Mouse (Mus musculus) kidney, embryonic 15.5 days (tissue): ENCODE measurements around the gene Astn2. TPM values are rescaled to one million over a fixed set of nuclear protein-coding genes. Genes with fewer than 3 reads are reported as not detected.
A peak's percentile ranks its signal among the peaks of the same experiment; 100 is the strongest.

ENCODE experiments used
- ATAC-seq: fragments of 200-750 bp; cut with Nextera tagmentation; replicated peaks from 2 replicates; pipeline ENCODE4 v1.8.0; 2017; ENCODE audit warnings: moderate TSS enrichment; ENCODE audit not compliant: low FRiP score
- H3K27ac ChIP-seq: fragments of 300-500 bp; sonication (generic); 2 replicates; pipeline ENCODE4 v1.5.1; 2015; ENCODE audit warnings: mild to moderate bottlenecking, inconsistent platforms
- H3K27me3 ChIP-seq: fragments of 300-500 bp; sonication (generic); 2 replicates; pipeline ENCODE4 v1.6.1; 2015; ENCODE audit warnings: inconsistent platforms
- H3K36me3 ChIP-seq: fragments of 300-500 bp; sonication (generic); 2 replicates; pipeline ENCODE4 v1.6.1; 2015; ENCODE audit warnings: inconsistent platforms
- H3K4me1 ChIP-seq: fragments of 300-500 bp; sonication (generic); 2 replicates; pipeline ENCODE4 v1.6.1; 2015; ENCODE audit warnings: inconsistent platforms
- H3K4me2 ChIP-seq: fragments of 300-500 bp; sonication (generic); 2 replicates; pipeline ENCODE4 v1.6.1; 2015; ENCODE audit warnings: moderate library complexity, mild to moderate bottlenecking, inconsistent platforms
- H3K4me3 ChIP-seq: fragments of 300-500 bp; sonication (generic); replicated peaks from 2 replicates; pipeline ENCODE4 v1.5.1; 2015; ENCODE audit warnings: mild to moderate bottlenecking, inconsistent platforms
- H3K9ac ChIP-seq: fragments of 300-500 bp; sonication (generic); 2 replicates; pipeline ENCODE4 v1.6.1; 2015; ENCODE audit warnings: mild to moderate bottlenecking, inconsistent platforms
- H3K9me3 ChIP-seq: fragments of 300-500 bp; sonication (generic); replicated peaks from 2 replicates; pipeline ENCODE4 v1.6.1; 2016; ENCODE audit warnings: inconsistent platforms
- WGBS: fragments of 180-500 bp; shearing (Covaris S2); methylation state at CpG from one replicate; pipeline ENCODE4 v1.1.7; 2015; ENCODE audit warnings: mixed read lengths; 5-methylcytosine and 5-hydroxymethylcytosine counted together
- polyA plus RNA-seq: library from polyadenylated mRNA; unstranded; fragments of >200 nt; fragmentation: Nextera tagmentation; extraction: Ambion mirVana; gene quantifications from 2 replicates; pipeline ENCODE4 v1.2.1, GENCODE M21; 2015

Gene Astn2
- polyA plus RNA-seq, 1 experiment from 2014 or later: 0.70 TPM

DNA sequence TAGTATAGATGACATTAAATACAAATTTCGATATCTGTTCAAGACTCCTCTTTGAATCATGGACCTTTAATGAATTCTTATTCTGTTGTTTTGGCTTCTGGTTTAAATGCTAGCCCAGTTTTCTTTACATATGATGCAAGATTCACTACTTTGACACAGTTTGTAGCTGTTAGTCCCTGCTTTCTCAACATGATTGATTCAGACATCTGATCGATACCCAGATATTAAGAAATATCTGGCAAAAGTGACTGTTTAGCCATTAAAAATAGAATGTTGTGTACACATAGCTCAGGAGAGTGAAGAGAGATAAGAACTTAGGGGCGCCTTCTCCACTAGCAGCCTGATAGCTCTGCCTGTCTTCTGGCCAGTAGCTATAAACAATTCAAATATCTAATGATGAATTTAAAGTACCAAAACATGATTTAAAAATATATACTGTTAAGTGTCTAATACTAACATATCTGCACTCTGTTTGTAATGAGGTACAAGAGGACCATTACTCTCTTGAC lies 457.2 kb downstream of the Astn2 start:
- Histone ChIP-seq H3K4me2 (no peak overlapping the region), H3K9me3 (no peaks in the 10 kb centered on the region), H3K4me3 (no peak overlapping the region), H3K9ac (no peak overlapping the region), H3K27ac (no peak overlapping the region), H3K27me3 (no peaks in the 10 kb centered on the region), H3K4me1 (no peaks in the 10 kb centered on the region), H3K36me3 (no peaks in the 10 kb centered on the region)
- ATAC-seq: no peak
- 80% methylated on average over 3 of the region's 3 CpGs for WGBS

DNA sequence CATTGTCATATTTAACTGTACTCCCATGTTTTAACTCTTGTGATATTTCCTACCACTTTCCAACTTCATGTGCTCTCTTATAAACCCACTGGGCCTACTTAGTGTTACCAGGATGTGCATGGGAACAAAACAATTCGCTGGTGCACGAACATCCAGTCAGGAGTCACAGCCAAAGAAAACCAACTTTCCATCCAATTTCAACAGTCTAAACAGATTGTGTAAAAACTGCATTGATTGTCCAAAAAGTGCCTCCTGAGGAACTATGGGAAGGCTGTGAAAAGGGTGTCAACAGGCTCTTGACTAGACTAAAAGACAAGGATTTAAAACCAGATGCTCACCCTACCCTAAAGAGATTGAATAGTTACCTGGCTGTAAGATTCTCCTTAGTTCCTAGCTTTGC lies 458.4 kb downstream of the Astn2 start:
- Histone ChIP-seq H3K4me1 (no peaks in the 10 kb centered on the region), H3K27me3 (no peaks in the 10 kb centered on the region), H3K9me3 (no peaks in the 10 kb centered on the region), H3K9ac (no peak overlapping the region), H3K36me3 (no peaks in the 10 kb centered on the region), H3K27ac (no peak overlapping the region), H3K4me3 (no peak overlapping the region), H3K4me2 (no peak overlapping the region)
- 76% methylated on average over 2 of the region's 2 CpGs for whole genome bisulfite sequencing
- no peak for ATAC-seq

DNA sequence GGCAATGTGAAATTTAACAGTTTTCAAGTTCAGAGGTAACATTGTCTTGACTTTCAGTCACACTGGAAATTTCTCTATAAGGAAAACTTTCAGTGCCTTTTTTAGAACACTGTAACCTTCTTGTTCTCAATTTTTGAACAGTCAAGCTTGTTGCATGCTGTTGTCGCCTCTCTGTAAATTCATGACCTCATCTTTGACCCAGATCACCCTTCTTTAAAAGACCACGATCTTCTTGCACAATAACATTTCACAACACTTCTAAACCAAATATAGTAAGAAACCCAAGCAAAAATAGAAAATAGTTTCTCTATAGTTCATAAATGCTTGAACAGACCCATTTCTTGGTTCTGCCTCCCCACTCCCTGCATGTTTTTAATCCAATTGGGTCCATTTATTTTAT lies 473.5 kb downstream of the Astn2 start:
- no peak for ATAC-seq
- no peaks in the 10 kb centered on the region for H3K36me3 ChIP-seq
- no peaks in the 10 kb centered on the region for H3K27me3 ChIP-seq
- no peak overlapping the region for H3K4me3 ChIP-seq
- H3K4me1 ChIP-seq: no peaks in the 10 kb centered on the region
- WGBS: 73% methylated on average over 2 of the region's 2 CpGs
- no peak overlapping the region for H3K9ac ChIP-seq
- no peak overlapping the region for H3K4me2 ChIP-seq
- no peak overlapping the region for H3K27ac ChIP-seq
- H3K9me3 ChIP-seq: no peaks in the 10 kb centered on the region

DNA sequence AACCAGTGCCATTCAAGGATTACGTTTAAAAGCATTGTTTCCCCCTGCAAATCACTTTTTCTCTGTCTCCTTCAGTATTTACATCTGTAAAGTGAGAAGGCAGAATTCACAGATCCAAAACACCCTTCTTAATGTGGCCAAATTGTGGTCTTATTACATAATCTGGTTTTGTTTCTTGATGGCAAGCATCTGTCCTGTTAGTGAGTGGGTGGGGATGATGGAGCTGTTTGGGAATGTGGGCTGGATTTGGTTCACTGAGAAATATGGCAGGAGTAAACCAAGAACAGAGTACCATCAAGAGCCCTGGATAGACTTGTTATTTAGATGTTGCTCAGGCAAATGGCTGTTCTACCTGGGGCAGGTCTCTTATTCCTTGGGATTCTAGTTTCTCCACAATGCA lies 484.1 kb downstream of the Astn2 start:
- Histone ChIP-seq H3K4me3 (no peak overlapping the region), H3K27ac (no peak overlapping the region), H3K9me3 (no peaks in the 10 kb centered on the region), H3K4me2 (no peak overlapping the region), H3K9ac (no peak overlapping the region), H3K36me3 (no peaks in the 10 kb centered on the region), H3K27me3 (no peaks in the 10 kb centered on the region), H3K4me1 (no peaks in the 10 kb centered on the region)
- ATAC-seq: no peak
- 40% methylated on average over 1 of the region's 1 CpGs for WGBS

DNA sequence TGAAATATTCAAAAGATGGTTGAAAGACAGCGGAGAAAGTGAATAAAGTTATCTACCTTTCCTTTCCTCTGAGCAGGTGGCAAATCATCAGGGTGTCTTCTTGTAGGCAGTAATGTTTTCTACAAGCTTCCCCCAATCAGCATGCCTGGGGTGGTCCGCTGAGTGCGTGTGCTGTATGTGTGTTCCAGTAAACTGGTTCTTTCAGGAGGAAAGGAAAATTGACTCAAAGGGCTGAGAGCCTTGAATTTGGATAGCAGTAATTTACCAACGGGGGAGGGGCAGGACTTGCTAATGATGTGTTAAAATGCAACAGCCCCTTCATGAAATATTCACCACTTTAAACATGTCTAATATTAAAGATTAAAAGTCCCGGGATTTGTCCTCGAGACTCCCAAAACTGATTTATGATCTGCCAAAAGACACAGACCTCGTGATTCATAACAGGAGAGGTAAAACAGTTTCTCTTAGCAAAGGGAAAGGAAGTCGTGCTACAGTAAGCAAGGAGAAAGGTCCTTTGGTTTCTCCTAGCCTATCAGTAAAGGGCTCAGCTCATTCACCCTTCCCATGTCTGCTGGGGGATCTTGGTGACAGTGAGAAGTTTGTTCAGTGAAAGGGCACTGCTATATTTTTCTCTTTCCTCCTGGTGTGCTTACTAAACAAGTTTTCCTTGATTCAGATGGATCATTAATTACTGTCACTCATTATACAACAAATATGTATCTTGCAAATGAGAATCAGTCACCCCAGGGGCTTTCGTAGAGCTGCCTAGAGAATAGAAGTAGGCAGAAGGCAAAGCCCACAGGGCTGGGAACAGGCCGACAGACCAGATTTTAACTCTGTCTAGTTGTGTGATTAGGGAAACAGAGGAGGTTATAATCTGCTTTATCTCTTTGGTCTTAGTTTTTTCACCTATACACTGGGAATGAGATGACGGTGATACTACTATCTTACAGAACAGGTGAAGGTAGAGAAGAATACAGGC lies 488.1 kb downstream of the Astn2 start:
- ATAC-seq: peak; percentile 79
- no peaks in the 10 kb centered on the region for H3K27me3 ChIP-seq
- H3K4me2 ChIP-seq: no peak overlapping the region
- no peaks in the 10 kb centered on the region for H3K4me1 ChIP-seq
- 46% methylated on average over 11 of the region's 11 CpGs for WGBS
- no peaks in the 10 kb centered on the region for H3K9me3 ChIP-seq
- H3K9ac ChIP-seq: no peak overlapping the region
- H3K36me3 ChIP-seq: no peaks in the 10 kb centered on the region
- no peak overlapping the region for H3K4me3 ChIP-seq
- H3K27ac ChIP-seq: 0 out of 2 replicates have a peak overlapping the region, but pooled peaks have one; percentile 6

GRCm38 (mm10) chr4:65912247-65912942 lies 492.0 kb downstream of the Astn2 start:
- H3K27ac ChIP-seq: peak overlapping the region; percentile 7; the same call in 1 of the 2 replicates
- no peak overlapping the region for H3K9ac ChIP-seq
- H3K4me1 ChIP-seq: no peaks in the 10 kb centered on the region
- no peak overlapping the region for H3K4me3 ChIP-seq
- WGBS: 63% methylated on average over 8 of the region's 8 CpGs
- no peak; the same call in 1 of the 2 replicates for ATAC-seq
- H3K4me2 ChIP-seq: no peak overlapping the region
- no peaks in the 10 kb centered on the region for H3K9me3 ChIP-seq
- H3K36me3 ChIP-seq: no peaks in the 10 kb centered on the region
- H3K27me3 ChIP-seq: no peaks in the 10 kb centered on the region

DNA sequence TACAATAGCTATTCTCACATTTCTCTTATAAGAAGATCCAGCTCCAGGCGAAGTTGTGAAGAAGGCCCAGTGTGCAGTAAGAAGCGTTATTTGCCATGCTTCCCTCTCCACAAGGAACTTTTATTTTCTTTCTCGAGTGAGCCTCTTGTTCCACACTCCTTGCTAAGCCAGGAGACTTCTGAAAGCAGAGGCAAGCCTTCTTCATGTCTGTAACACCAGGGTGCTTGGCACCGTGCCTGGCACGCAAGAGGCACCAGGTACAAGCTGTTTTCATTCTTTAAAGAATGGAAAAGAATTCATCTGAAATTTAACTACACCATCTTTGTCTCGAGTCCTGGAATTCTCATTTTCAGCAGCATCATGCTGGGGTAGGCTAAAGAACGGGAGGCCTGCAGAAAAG lies 496.8 kb downstream of the Astn2 start:
- WGBS: 73% methylated on average over 7 of the region's 7 CpGs

GRCm38 (mm10) chr4:65904963-65905362 lies 499.4 kb downstream of the Astn2 start:
- Histone ChIP-seq H3K27ac (no peak overlapping the region), H3K9ac (no peak overlapping the region), H3K9me3 (no peaks in the 10 kb centered on the region), H3K27me3 (no peaks in the 10 kb centered on the region), H3K4me3 (no peak overlapping the region), H3K4me2 (no peak overlapping the region), H3K4me1 (no peaks in the 10 kb centered on the region), H3K36me3 (no peaks in the 10 kb centered on the region)
- ATAC-seq: no peak
- 91% methylated on average over 2 of the region's 2 CpGs for WGBS

More for the DNA sequence above, 496.8 kb downstream of the Astn2 start:
- no peaks in the 10 kb centered on the region for H3K36me3 ChIP-seq
- ATAC-seq: no peak
- no peak overlapping the region for H3K27ac ChIP-seq
- H3K4me1 ChIP-seq: no peaks in the 10 kb centered on the region
- no peak overlapping the region for H3K9ac ChIP-seq
- H3K4me3 ChIP-seq: no peak overlapping the region
- H3K9me3 ChIP-seq: no peaks in the 10 kb centered on the region
- H3K4me2 ChIP-seq: no peak overlapping the region
- H3K27me3 ChIP-seq: no peaks in the 10 kb centered on the region

GRCm38 (mm10) chr4:65896092-65897027 lies 508.1 kb downstream of the Astn2 start:
- H3K4me1 ChIP-seq: no peaks in the 10 kb centered on the region
- no peaks in the 10 kb centered on the region for H3K36me3 ChIP-seq
- no peak overlapping the region for H3K4me2 ChIP-seq
- 43% methylated on average over 5 of the region's 5 CpGs for WGBS
- no peak overlapping the region for H3K9ac ChIP-seq
- ATAC-seq: no peak
- H3K27me3 ChIP-seq: no peaks in the 10 kb centered on the region
- H3K4me3 ChIP-seq: no peak overlapping the region
- no peak overlapping the region for H3K27ac ChIP-seq
- no peaks in the 10 kb centered on the region for H3K9me3 ChIP-seq

- no peaks in the 10 kb centered on the region for H3K4me1 ChIP-seq
- no peak for ATAC-seq
- H3K9me3 ChIP-seq: no peaks in the 10 kb centered on the region
- H3K4me2 ChIP-seq: no peak overlapping the region
- no peaks in the 10 kb centered on the region for H3K27me3 ChIP-seq
- H3K9ac ChIP-seq: no peak overlapping the region
- H3K36me3 ChIP-seq: no peaks in the 10 kb centered on the region
- no peak overlapping the region for H3K27ac ChIP-seq
- 51% methylated on average over 5 of the region's 5 CpGs for WGBS
- no peak overlapping the region for H3K4me3 ChIP-seq
Observed at GRCm38 (mm10) chr4:65888332-65888993, 515.9 kb downstream of the Astn2 start.

- H3K9ac ChIP-seq: no peak overlapping the region
- no peak for ATAC-seq
Observed at GRCm38 (mm10) chr4:65886862-65887261, 517.5 kb downstream of the Astn2 start.

More at GRCm38 (mm10) chr4:65886862-65887261, 517.5 kb downstream of the Astn2 start:
- 60% methylated on average over 1 of the region's 1 CpGs for WGBS
- Histone ChIP-seq H3K27ac (no peak overlapping the region), H3K4me3 (no peak overlapping the region), H3K9me3 (no peaks in the 10 kb centered on the region), H3K4me1 (no peaks in the 10 kb centered on the region), H3K4me2 (no peak overlapping the region), H3K27me3 (no peaks in the 10 kb centered on the region), H3K36me3 (no peaks in the 10 kb centered on the region)
